In the genomic region with DNA sequence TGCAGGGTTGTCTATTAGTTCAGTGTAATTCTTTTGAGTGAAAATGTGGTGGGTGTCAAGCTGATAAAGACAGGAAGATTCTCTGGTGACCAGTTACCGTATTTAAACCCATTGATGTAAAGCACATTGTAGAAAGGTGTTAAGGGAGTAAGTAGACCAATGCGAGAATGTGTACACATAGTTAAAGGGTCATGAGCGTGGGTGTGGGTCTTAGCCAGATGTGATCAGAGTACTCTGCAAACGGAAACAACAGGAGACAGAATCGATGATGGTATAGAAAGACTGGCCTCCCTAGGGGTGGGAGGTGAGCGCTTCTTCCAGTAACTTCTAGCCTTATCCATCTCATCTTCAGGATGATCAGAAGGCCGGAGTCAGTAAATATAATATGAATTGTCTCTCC, we compare ENCODE assay signal across 11 mouse cellular contexts. TPM values are rescaled to one million over a fixed set of nuclear protein-coding genes. Genes with fewer than 3 reads are reported as not detected.
"Had no signal": no experiment of that assay in that cellular context is flagged by ENCODE, and none has a peak within 500 bp of the region (broad histone marks: within the 10 kb centered on the region; RNA-seq: fewer than 3 reads in every experiment).

No protein-coding gene starts in this region.

- H3K27ac ChIP-seq: intestine, embryonic 15.5 days; limb, embryonic 15.5 days; midbrain, embryonic 13.5 days; neural tube, embryonic 15.5 days; stomach, postnatal 0 days had no signal

- H3K9ac ChIP-seq: intestine, embryonic 15.5 days; limb, embryonic 15.5 days; midbrain, embryonic 13.5 days; neural tube, embryonic 15.5 days had no signal

- H3K9me3 ChIP-seq: intestine, embryonic 15.5 days; limb, embryonic 15.5 days; midbrain, embryonic 13.5 days; neural tube, embryonic 15.5 days had no signal

- H3K4me2 ChIP-seq: intestine, embryonic 15.5 days; limb, embryonic 15.5 days; midbrain, embryonic 13.5 days; neural tube, embryonic 15.5 days had no signal

- H3K27me3 ChIP-seq: intestine, embryonic 15.5 days; limb, embryonic 15.5 days; midbrain, embryonic 13.5 days; neural tube, embryonic 15.5 days had no signal

- ATAC-seq: lung, postnatal 0 days; midbrain, embryonic 13.5 days had no signal

- DNase-seq: lung, adult 2 months; lung, postnatal 36 days; thymus, postnatal 4 days had no signal

- H3K36me3 ChIP-seq: intestine, embryonic 15.5 days; limb, embryonic 15.5 days; midbrain, embryonic 13.5 days; neural tube, embryonic 15.5 days had no signal

- H3K4me3 ChIP-seq: intestine, embryonic 15.5 days; limb, embryonic 15.5 days; midbrain, embryonic 13.5 days; neural tube, embryonic 15.5 days had no signal

- H3K4me1 ChIP-seq: intestine, embryonic 15.5 days; limb, embryonic 15.5 days; midbrain, embryonic 13.5 days; neural tube, embryonic 15.5 days had no signal

RNA-seq across cellular contexts. Expression of a gene that starts 8.2 kb away (rescaled TPM):
- total RNA-seq: left cerebral cortex, adult 18-20 months; megakaryocyte progenitor cell, adult 5-6 weeks had no signal
- polyA plus RNA-seq: midbrain, embryonic 13.5 days had no signal
